Mouse (Mus musculus) MEL (cell line): ENCODE measurements at regions not wholly inside any gene's neighbourhood (a gene's known extent, or its start where the extent isn't known, plus 50 kb on each side); places are given as distances from the start of the nearest gene placed in this dataset.

Source experiments
- DNase-seq: peaks from one replicate; pipeline ENCODE4 v3.0.0; 2011; ENCODE audit warnings: low read depth, low spot score
- H3K27ac ChIP-seq: 2 replicates; pipeline ENCODE4 v1.5.1; 2012; ENCODE audit warnings: low read depth, mild to moderate bottlenecking, control low read depth, low read length, moderate library complexity; ENCODE audit not compliant: control insufficient read depth
- H3K27me3 ChIP-seq, 2 experiments: fragments of 150-350 bp in 1 of 2; sonication (generic) in 1 of 2; 2 replicates each; pipeline ENCODE4 v1.6.1; 2012; ENCODE audit warnings: low read length in 2 of 2, mild to moderate bottlenecking in 2 of 2, improper control_type of control experiment in 1 of 2, moderate library complexity in 1 of 2; ENCODE audit not compliant: insufficient read depth in 2 of 2, control insufficient read depth in 1 of 2
- H3K36me3 ChIP-seq, 2 experiments: 2 replicates each; pipeline ENCODE4 v1.6.1; 2012 to 2014; ENCODE audit warnings: low read length in 2 of 2, improper control_type of control experiment in 1 of 2, inconsistent platforms in 1 of 2, mild to moderate bottlenecking in 1 of 2; ENCODE audit not compliant: insufficient read depth in 2 of 2, control insufficient read depth in 1 of 2
- H3K4me1 ChIP-seq, 2 experiments: fragments of 150-350 bp in 1 of 2; sonication (generic) in 1 of 2; 2 replicates each; pipeline ENCODE4 v1.6.1; 2012; ENCODE audit warnings: low read length in 2 of 2, improper control_type of control experiment in 1 of 2, mild to moderate bottlenecking in 1 of 2; ENCODE audit not compliant: insufficient read depth in 2 of 2, control insufficient read depth in 1 of 2
- H3K4me3 ChIP-seq, 2 experiments: fragments of 150-350 bp in 1 of 2; sonication (generic) in 1 of 2; 2 replicates each; pipeline ENCODE4 v1.5.1; 2012; ENCODE audit warnings: low read depth in 2 of 2, low read length in 2 of 2, mild to moderate bottlenecking in 2 of 2, moderate library complexity in 2 of 2, control low read depth in 1 of 2, improper control_type of control experiment in 1 of 2; ENCODE audit not compliant: control insufficient read depth in 1 of 2, insufficient read depth in 1 of 2
- H3K79me2 ChIP-seq: 2 replicates; pipeline ENCODE4 v1.6.1; 2012; ENCODE audit warnings: mild to moderate bottlenecking, low read length, moderate library complexity; ENCODE audit not compliant: control insufficient read depth, poor library complexity, insufficient read depth
- H3K9ac ChIP-seq: 2 replicates; pipeline ENCODE4 v1.6.1; 2012; ENCODE audit warnings: low read depth, mild to moderate bottlenecking, control low read depth, low read length, moderate library complexity; ENCODE audit not compliant: control insufficient read depth, poor library complexity, severe bottlenecking
- H3K9me3 ChIP-seq: fragments of 150-350 bp; sonication (generic); replicated peaks from 2 replicates; pipeline ENCODE4 v1.6.1; 2012; ENCODE audit warnings: mild to moderate bottlenecking, low read length, improper control_type of control experiment, moderate library complexity; ENCODE audit not compliant: insufficient read depth
- CHD2 ChIP-seq: IDR thresholded peaks from 2 replicates; pipeline ENCODE4 v1.6.1; 2011; ENCODE audit warnings: low read length, improper control_type of control experiment
- CTCF ChIP-seq, 3 experiments: IDR thresholded peaks in 2 of 3; conservative IDR thresholded peaks in 1 of 3; 2 replicates each; pipeline ENCODE4 v1.5.1; 2011 to 2012; ENCODE audit warnings: low read length in 3 of 3, low read depth in 2 of 3, mild to moderate bottlenecking in 2 of 3, improper control_type of control experiment in 1 of 3, inconsistent platforms in 1 of 3, mixed read lengths in 1 of 3, moderate library complexity in 1 of 3; ENCODE audit not compliant: control insufficient read depth in 1 of 3, insufficient read depth in 1 of 3, poor library complexity in 1 of 3, severe bottlenecking in 1 of 3
- E2F4 ChIP-seq: IDR thresholded peaks from 2 replicates; pipeline ENCODE4 v1.6.1; 2011; ENCODE audit warnings: low read depth, low read length, improper control_type of control experiment, borderline replicate concordance
- ELF1 ChIP-seq: IDR thresholded peaks from 2 replicates; pipeline ENCODE4 v1.6.1; 2014; ENCODE audit warnings: low read depth, mild to moderate bottlenecking, inconsistent platforms, low read length, improper control_type of control experiment, moderate library complexity
- EP300 ChIP-seq, 2 experiments: IDR thresholded peaks; 2 replicates each; pipeline ENCODE4 v1.6.1; 2011; ENCODE audit warnings: improper control_type of control experiment in 2 of 2, low read length in 2 of 2, low read depth in 1 of 2, mild to moderate bottlenecking in 1 of 2
- ETS1 ChIP-seq: IDR thresholded peaks from 2 replicates; pipeline ENCODE4 v1.6.1; 2012; ENCODE audit warnings: low read depth, mild to moderate bottlenecking, inconsistent platforms, low read length, improper control_type of control experiment, moderate library complexity
- GABPA ChIP-seq: IDR thresholded peaks from 2 replicates; pipeline ENCODE4 v1.6.1; 2012; ENCODE audit warnings: low read depth, mild to moderate bottlenecking, inconsistent platforms, low read length, improper control_type of control experiment, moderate library complexity
- GATA1 ChIP-seq: IDR thresholded peaks from 2 replicates; pipeline ENCODE4 v1.6.1; 2011; ENCODE audit warnings: low read depth, low read length, improper control_type of control experiment
- HCFC1 ChIP-seq: IDR thresholded peaks from 2 replicates; pipeline ENCODE4 v1.6.1; 2012; ENCODE audit warnings: low read depth, mild to moderate bottlenecking, inconsistent platforms, low read length, improper control_type of control experiment, moderate library complexity
- MAFK ChIP-seq: IDR thresholded peaks from 2 replicates; pipeline ENCODE4 v1.6.1; 2011; ENCODE audit warnings: low read depth, mild to moderate bottlenecking, low read length, improper control_type of control experiment, borderline replicate concordance
- MAZ ChIP-seq: IDR thresholded peaks from 2 replicates; pipeline ENCODE4 v1.6.1; 2012; ENCODE audit warnings: low read depth, mild to moderate bottlenecking, inconsistent platforms, low read length, improper control_type of control experiment
- MEF2A ChIP-seq: IDR thresholded peaks from 2 replicates; pipeline ENCODE4 v1.6.1; 2014; ENCODE audit warnings: low read depth, mild to moderate bottlenecking, inconsistent platforms, low read length, improper control_type of control experiment; ENCODE audit not compliant: poor library complexity, insufficient replicate concordance, severe bottlenecking; ENCODE audit errors: extremely low read depth
- MYB ChIP-seq: IDR thresholded peaks from 2 replicates; pipeline ENCODE4 v1.6.1; 2011; ENCODE audit warnings: mild to moderate bottlenecking, low read depth, low read length, improper control_type of control experiment
- NELFE ChIP-seq: IDR thresholded peaks from 2 replicates; pipeline ENCODE4 v1.6.1; 2011; ENCODE audit warnings: low read depth, low read length, improper control_type of control experiment
- POLR2A ChIP-seq, 2 experiments: IDR thresholded peaks; 2 replicates each; pipeline ENCODE4 v1.6.1; 2011 to 2012; ENCODE audit warnings: low read length in 2 of 2, mild to moderate bottlenecking in 2 of 2, control low read depth in 1 of 2, improper control_type of control experiment in 1 of 2, low read depth in 1 of 2, moderate library complexity in 1 of 2; ENCODE audit not compliant: control insufficient read depth in 1 of 2, insufficient read depth in 1 of 2, poor library complexity in 1 of 2
- POLR2AphosphoS2 ChIP-seq: IDR thresholded peaks from 2 replicates; pipeline ENCODE4 v1.6.1; 2011; ENCODE audit warnings: low read length, improper control_type of control experiment
- POLR2AphosphoS5 ChIP-seq: IDR thresholded peaks from 2 replicates; pipeline ENCODE4 v1.6.1; 2012; ENCODE audit warnings: low read depth, borderline replicate concordance, mild to moderate bottlenecking, inconsistent platforms, low read length, moderate library complexity, mixed read lengths
- SIN3A ChIP-seq: IDR thresholded peaks from 2 replicates; pipeline ENCODE4 v1.6.1; 2012; ENCODE audit warnings: low read length, improper control_type of control experiment, inconsistent platforms
- SMC3 ChIP-seq: IDR thresholded peaks from 2 replicates; pipeline ENCODE4 v1.6.1; 2011; ENCODE audit warnings: low read depth, low read length, improper control_type of control experiment
- TBP ChIP-seq: IDR thresholded peaks from 2 replicates; pipeline ENCODE4 v1.8.0; 2011; ENCODE audit warnings: low read depth, low read length, improper control_type of control experiment
- TCF12 ChIP-seq: IDR thresholded peaks from 2 replicates; pipeline ENCODE4 v1.6.1; 2014; ENCODE audit warnings: low read depth, mild to moderate bottlenecking, inconsistent platforms, low read length, improper control_type of control experiment, moderate library complexity
- UBTF ChIP-seq: IDR thresholded peaks from 2 replicates; pipeline ENCODE4 v1.6.1; 2012; ENCODE audit warnings: low read depth, mild to moderate bottlenecking, inconsistent platforms, low read length, improper control_type of control experiment, moderate library complexity, borderline replicate concordance; ENCODE audit not compliant: insufficient read depth
- USF2 ChIP-seq, 2 experiments: IDR thresholded peaks; 2 replicates each; pipeline ENCODE4 v1.6.1; 2011 to 2012; ENCODE audit warnings: improper control_type of control experiment in 2 of 2, low read length in 2 of 2, borderline replicate concordance in 1 of 2, inconsistent platforms in 1 of 2, low read depth in 1 of 2, mild to moderate bottlenecking in 1 of 2; ENCODE audit not compliant: insufficient read depth in 1 of 2
- ZMIZ1 ChIP-seq: IDR thresholded peaks from 2 replicates; pipeline ENCODE4 v1.6.1; 2012; ENCODE audit warnings: low read depth, mild to moderate bottlenecking, inconsistent platforms, low read length, improper control_type of control experiment, moderate library complexity
- ZNF384 ChIP-seq: IDR thresholded peaks from 2 replicates; pipeline ENCODE4 v1.6.1; 2012; ENCODE audit warnings: low read depth, mild to moderate bottlenecking, inconsistent platforms, low read length, improper control_type of control experiment

DNA sequence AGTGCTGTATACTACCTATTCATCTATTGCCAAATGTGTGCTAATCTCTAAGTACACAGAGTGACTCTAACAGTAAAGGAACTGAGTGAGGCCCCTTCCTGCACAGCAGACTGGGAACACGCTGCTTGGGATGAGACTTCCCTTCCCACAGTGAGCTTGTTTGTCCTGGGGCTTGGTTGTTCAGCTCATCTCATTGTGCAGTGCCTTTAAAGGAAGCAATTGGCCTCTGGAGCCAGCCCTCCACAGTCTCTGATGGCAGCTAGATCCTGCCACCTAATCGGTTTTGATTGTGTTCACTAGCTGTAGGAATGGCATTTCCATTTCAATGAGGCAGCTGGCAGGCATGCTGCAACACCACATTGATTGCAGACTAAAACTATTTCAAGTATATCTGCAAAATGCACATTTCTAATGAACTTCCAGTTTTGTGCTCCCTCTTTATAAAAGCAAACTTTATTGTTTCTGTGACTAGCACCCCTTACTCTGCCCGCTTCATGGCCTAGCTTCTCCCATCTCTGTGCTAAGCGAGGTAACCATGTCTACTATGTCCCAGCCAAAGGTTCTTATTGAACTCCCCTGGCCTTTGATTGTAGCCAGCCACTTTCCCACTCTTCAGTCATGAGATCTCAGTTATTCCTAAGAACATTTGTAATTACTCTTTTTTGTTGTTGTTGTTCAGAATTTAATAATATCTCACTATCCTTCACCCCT is 123.5 kb downstream of the Anxa5 start:
- TF ChIP-seq SMC3 (no peak), ELF1 (no peak), ZNF384 (no peak), TCF12 (no peak), POLR2AphosphoS5 (no peak), CHD2 (no peak), UBTF (no peak), MYB (no peak), SIN3A (no peak), MAFK (no peak), ETS1 (no peak), MAZ (no peak), E2F4 (no peak), CTCF (IDR thresholded peaks at IDR 0.05 in 2 of 3, conservative IDR thresholded peaks at IDR 0.05 in 1 of 3; ENCODE audit: control insufficient read depth in 1 of 3, insufficient read depth in 1 of 3, low read depth in 2 of 3, low read length in 3 of 3, poor library complexity in 1 of 3, severe bottlenecking in 1 of 3) (no peak), TBP (no peak)
- TF ChIP-seq, all 39 proteins: peak for 0

DNA sequence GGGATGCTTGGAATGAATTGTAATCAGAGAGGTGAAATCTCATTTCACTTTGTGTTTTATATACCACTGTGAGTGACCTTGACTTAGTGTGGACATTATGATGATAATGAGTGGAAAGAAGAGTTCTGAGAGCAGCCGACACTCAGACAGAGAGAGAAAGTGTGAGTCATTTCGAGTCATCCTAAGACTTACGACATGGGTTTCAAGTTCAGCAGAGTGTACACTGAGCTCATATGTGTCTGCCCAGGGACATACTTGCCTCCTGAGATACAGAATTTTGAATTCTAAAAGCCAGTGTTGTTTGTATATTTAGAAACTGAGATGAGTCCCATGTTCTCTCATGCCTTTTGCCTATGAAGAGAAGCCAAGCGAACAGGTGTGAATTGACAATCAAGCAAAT is 126.6 kb downstream of the Anxa5 start:
- Histone ChIP-seq H3K9me3 (no peaks in the 10 kb centered on the region), H3K27ac (no peak overlapping the region), H3K4me1 (no peaks in the 10 kb centered on the region), H3K36me3 (no peaks in the 10 kb centered on the region), H3K9ac (no peak overlapping the region), H3K79me2 (no peaks in the 10 kb centered on the region), H3K4me3 (no peak overlapping the region), H3K27me3 (peaks cover 0 to 1% of the 10 kb centered on the region in 2 experiments; a peak in 2 of 4 replicates)
- DNase-seq: no peak
- TF ChIP-seq NELFE: no peak
- TF ChIP-seq MEF2A: no peak
- no peak for TF ChIP-seq UBTF
- TF ChIP-seq EP300 (IDR thresholded peaks at IDR 0.05; ENCODE audit: low read depth in 1 of 2, low read length in 2 of 2): no peak
- TF ChIP-seq GABPA: no peak
- TF ChIP-seq POLR2A (IDR thresholded peaks at IDR 0.05; ENCODE audit: control insufficient read depth in 1 of 2, insufficient read depth in 1 of 2, low read depth in 1 of 2, low read length in 2 of 2, poor library complexity in 1 of 2): no peak
- TF ChIP-seq HCFC1: no peak
- TF ChIP-seq ZMIZ1: no peak
- no peak for TF ChIP-seq ZNF384
- TF ChIP-seq TCF12: no peak
- no peak for TF ChIP-seq USF2 (IDR thresholded peaks at IDR 0.05; ENCODE audit: borderline replicate concordance in 1 of 2, insufficient read depth in 1 of 2, low read depth in 1 of 2, low read length in 2 of 2)
- TF ChIP-seq CHD2: no peak
- TF ChIP-seq CTCF (IDR thresholded peaks at IDR 0.05 in 2 of 3, conservative IDR thresholded peaks at IDR 0.05 in 1 of 3; ENCODE audit: control insufficient read depth in 1 of 3, insufficient read depth in 1 of 3, low read depth in 2 of 3, low read length in 3 of 3, poor library complexity in 1 of 3, severe bottlenecking in 1 of 3): no peak
- TF ChIP-seq E2F4: no peak
- TF ChIP-seq TBP: no peak
- TF ChIP-seq POLR2AphosphoS2: no peak
- TF ChIP-seq GATA1: no peak
- TF ChIP-seq ELF1: no peak
- no peak for TF ChIP-seq ETS1

More for the DNA sequence above, 123.5 kb downstream of the Anxa5 start:
- H3K4me1 ChIP-seq: no peaks in the 10 kb centered on the region
- no peak overlapping the region for H3K4me3 ChIP-seq
- peaks cover 1 to 4% of the 10 kb centered on the region in 2 experiments; a peak in 3 of 4 replicates for H3K27me3 ChIP-seq
- no peak overlapping the region for H3K9ac ChIP-seq
- H3K79me2 ChIP-seq: no peaks in the 10 kb centered on the region
- DNase-seq: no peak
- no peak overlapping the region for H3K27ac ChIP-seq
- no peaks in the 10 kb centered on the region for H3K36me3 ChIP-seq
- H3K9me3 ChIP-seq: no peaks in the 10 kb centered on the region
